15 mouse cellular contexts compared by ENCODE assay signal in the genomic region with DNA sequence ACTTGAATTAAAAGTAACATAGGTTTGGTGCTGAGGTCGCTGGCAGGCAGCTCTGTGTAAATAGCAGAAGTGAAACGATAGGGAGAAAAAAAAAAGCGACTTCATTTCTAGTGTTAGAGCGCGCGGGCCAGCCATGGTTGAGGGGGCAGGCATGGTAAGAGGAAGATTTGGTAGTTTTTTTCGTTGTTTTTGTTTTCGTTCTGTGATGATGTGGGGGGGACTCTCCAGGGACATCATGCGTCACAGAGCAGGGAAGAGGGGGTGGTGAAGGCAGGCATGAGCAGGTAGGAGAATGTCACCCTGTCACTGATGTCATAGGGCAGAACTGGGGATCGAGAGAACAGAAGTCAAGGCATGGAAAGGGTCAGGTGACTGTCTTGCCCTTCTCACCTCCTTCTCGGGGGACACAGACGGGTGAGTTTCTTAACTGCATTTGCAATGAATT. TPM values are rescaled to one million over a fixed set of nuclear protein-coding genes. Genes with fewer than 3 reads are reported as not detected.
DNase-seq lines count a peak whose midpoint lies in the region; ATAC-seq and TF ChIP-seq lines count a peak whose summit lies in the region.
"Had no signal": no experiment of that assay in that cellular context is flagged by ENCODE, and none has a peak within 500 bp of the region (broad histone marks: within the 10 kb centered on the region; RNA-seq: fewer than 3 reads in every experiment).

No protein-coding gene starts in this region.

- WGBS in thymus, adult 2 months, result 38% methylated on average over 12 of the region's 12 CpGs

- intact Hi-C loops in gastrocnemius, postnatal 14 days (cut with DNase I; ENCODE audit: low total_unique reads), result no loop called here

- H3K4me3 ChIP-seq in thymus, adult 2 months (ENCODE audit: control insufficient read depth, insufficient read depth, low read length), result no peak overlapping the region
- H3K4me3 ChIP-seq: erythroblast, embryonic 14.5 days; liver, embryonic 12.5 days; myocyte had no signal

- TF ChIP-seq CTCF in thymus, adult 2 months (IDR thresholded peaks at IDR 0.05; ENCODE audit: borderline replicate concordance, control insufficient read depth, extremely low read depth, insufficient read depth, low read length, poor library complexity), result no peak

- no peaks in the 10 kb centered on the region for H3K36me3 ChIP-seq in thymus, adult 2 months (ENCODE audit: control insufficient read depth, insufficient read depth, low read length)
- H3K36me3 ChIP-seq: liver, embryonic 12.5 days had no signal

- peak overlapping the region; percentile 56; the same call in 1 of the 2 replicates for H3K27ac ChIP-seq in thymus, adult 2 months (ENCODE audit: control insufficient read depth, insufficient read depth, low read length)
- H3K27ac ChIP-seq: hindbrain, postnatal 0 days; liver, embryonic 12.5 days had no signal

- peak; percentile 30 for ATAC-seq in activated CD4-positive, CD25-positive, alpha-beta regulatory T cell, adult 4 months
- peak; percentile 56 for ATAC-seq in megakaryocyte progenitor cell, adult 5-6 weeks (replicated peaks; ENCODE audit: poor library complexity)
- ATAC-seq: hindbrain, postnatal 0 days; liver, embryonic 12.5 days had no signal

- H3K27me3 ChIP-seq in thymus, adult 2 months (ENCODE audit: control insufficient read depth, insufficient read depth, low read length), result no peaks in the 10 kb centered on the region
- H3K27me3 ChIP-seq: liver, embryonic 12.5 days had no signal

- H3K4me1 ChIP-seq in thymus, adult 2 months (replicated peaks; ENCODE audit: control insufficient read depth, insufficient read depth, low read length), result peaks cover 61% of the 10 kb centered on the region
- H3K4me1 ChIP-seq: liver, embryonic 12.5 days had no signal

- TF ChIP-seq POLR2A in thymus, adult 2 months (IDR thresholded peaks at IDR 0.05; ENCODE audit: control insufficient read depth, extremely low read depth, insufficient read depth, low read length, poor library complexity), result no peak

- no peak for DNase-seq in thymus, adult 2 months
- DNase-seq in thymus, adult 18-20 months, result no peak
- no peak for DNase-seq in gastrocnemius, postnatal 14 days
- no peak for DNase-seq in layer of hippocampus, adult 11-12 months (ENCODE audit: low spot score)
- DNase-seq in layer of hippocampus, adult 8-10 months (ENCODE audit: low spot score in 2 of 2), result no peak
- DNase-seq: cerebellum, adult 2 months; embryo, embryonic 11 days; kidney, postnatal 25 days; right cerebral cortex, postnatal 25 days had no signal

RNA-seq across cellular contexts. Expression of gene Ccr7, which starts 13.2 kb away (rescaled TPM):
- polyA plus RNA-seq in thymus, adult 2 months (2012; rRNA removed), result 202 and 240 TPM in 2 replicates
- polyA plus RNA-seq in activated CD4-positive, CD25-positive, alpha-beta regulatory T cell, adult 4 months (2017; shearing (Covaris generic)), result 100 to 1,000 TPM; 243 to 261 TPM
- total RNA-seq in megakaryocyte progenitor cell, adult 5-6 weeks (2015), result 0.17 and 0.22 TPM in 2 replicates
- not detected in 2 replicates for total RNA-seq in megakaryocyte progenitor cell, adult 5-6 weeks (2017)
- under 1 TPM; 0.10 to 0.11 TPM for total RNA-seq in gastrocnemius, postnatal 14 days (2021)
- not detected for total RNA-seq in layer of hippocampus, adult 8-10 months (2022)
- total RNA-seq: hindbrain, postnatal 0 days had no signal
- polyA plus RNA-seq: erythroblast, embryonic 14.5 days; hindbrain, postnatal 0 days had no signal
